Mouse (Mus musculus): ENCODE data around the gene Vsnl1. TPM values are rescaled to one million over a fixed set of nuclear protein-coding genes. Genes with fewer than 3 reads are reported as not detected.

Gene Vsnl1
- polyA plus RNA-seq, 1 experiment = 0.08 TPM

DNA sequence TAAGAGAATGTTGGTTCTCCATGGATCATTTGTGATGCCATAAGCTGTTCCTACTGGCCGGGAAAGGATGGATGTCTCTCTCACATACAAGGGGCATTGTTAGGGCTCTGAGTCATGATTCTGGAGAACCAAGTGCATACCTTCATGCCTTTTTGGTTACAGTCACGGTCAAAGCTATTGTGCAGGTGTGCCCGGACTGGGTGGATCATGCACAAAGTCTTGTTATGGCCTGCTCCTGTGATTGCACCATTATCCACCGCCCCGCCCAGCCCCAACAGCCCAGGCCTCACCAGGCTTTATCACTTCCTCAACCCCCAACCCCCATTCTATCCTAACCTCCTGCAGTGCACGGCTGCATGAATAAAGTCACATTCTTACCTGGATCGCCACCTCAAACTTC is 47.3 kb downstream of the Vsnl1 start:
- H3K36me3 ChIP-seq (ENCODE audit: control insufficient read depth, insufficient read depth, low read length) = no peaks in the 10 kb centered on the region
- TF ChIP-seq POLR2A (IDR thresholded peaks at IDR 0.05; ENCODE audit: low read depth, low read length) (no peak), CTCF (conservative IDR thresholded peaks at IDR 0.05; ENCODE audit: insufficient read depth, insufficient read length, low read depth, low read length) (no peak)
- no peaks in the 10 kb centered on the region for H3K27me3 ChIP-seq (replicated peaks; ENCODE audit: control insufficient read depth, insufficient read depth, low read length)
- DNase-seq = no peak
- no peaks in the 10 kb centered on the region for H3K4me1 ChIP-seq (ENCODE audit: control insufficient read depth, insufficient read depth, low read length)
- H3K27ac ChIP-seq (ENCODE audit: insufficient read depth, low read depth, low read length) = no peak overlapping the region
- H3K4me3 ChIP-seq (ENCODE audit: insufficient read depth, low read depth, low read length) = no peak overlapping the region
- WGBS = 76% methylated on average over 7 of the region's 7 CpGs

DNA sequence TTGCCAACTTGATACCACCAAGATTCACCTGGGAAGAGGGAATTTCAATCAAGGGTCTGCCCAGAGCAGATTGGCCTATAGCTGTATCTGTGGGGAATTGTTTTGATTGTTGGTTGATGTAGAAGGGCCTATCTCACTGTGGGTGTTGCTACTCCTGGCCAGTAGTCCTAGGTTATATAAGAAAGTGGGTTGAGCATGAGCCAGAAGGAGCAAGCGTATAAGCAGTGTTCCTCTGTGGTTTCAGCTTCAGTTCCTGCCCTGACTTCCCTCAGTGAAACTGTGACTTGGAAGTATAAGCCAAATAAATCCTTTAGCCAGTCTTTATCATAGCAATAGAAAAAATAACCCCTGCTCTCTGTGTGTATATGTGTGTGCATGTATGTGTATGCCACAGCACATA is 51.7 kb downstream of the Vsnl1 start:
- 86% methylated on average over 1 of the region's 1 CpGs for WGBS
- Histone ChIP-seq H3K4me1 (ENCODE audit: control insufficient read depth, insufficient read depth, low read length) (no peaks in the 10 kb centered on the region), H3K4me3 (ENCODE audit: insufficient read depth, low read depth, low read length) (no peak overlapping the region)

DNA sequence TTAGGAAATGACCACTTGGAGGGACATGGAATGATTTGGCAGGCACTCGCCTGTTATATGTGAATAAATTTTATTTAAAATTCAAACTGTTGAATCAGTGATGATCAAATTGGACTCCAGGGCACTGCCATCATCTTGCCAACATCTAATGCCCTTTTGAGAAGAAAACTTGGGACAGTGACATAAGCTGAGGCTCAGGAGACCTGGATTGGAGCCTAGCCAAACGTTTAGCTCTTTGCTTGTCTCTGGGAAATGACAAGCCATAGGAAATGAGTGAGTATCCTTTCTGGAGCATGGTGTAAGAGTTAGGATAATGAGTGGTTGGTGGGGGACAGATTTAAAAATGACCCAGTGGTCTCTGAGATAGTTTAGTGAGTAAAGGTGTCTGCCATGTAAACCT is 57.0 kb downstream of the Vsnl1 start:
- Histone ChIP-seq H3K36me3 (ENCODE audit: control insufficient read depth, insufficient read depth, low read length) (no peaks in the 10 kb centered on the region), H3K27ac (ENCODE audit: insufficient read depth, low read depth, low read length) (no peak overlapping the region), H3K4me1 (ENCODE audit: control insufficient read depth, insufficient read depth, low read length) (no peaks in the 10 kb centered on the region), H3K4me3 (ENCODE audit: insufficient read depth, low read depth, low read length) (no peak overlapping the region), H3K27me3 (replicated peaks; ENCODE audit: control insufficient read depth, insufficient read depth, low read length) (no peaks in the 10 kb centered on the region; the same call in 1 of the 2 replicates)
- TF ChIP-seq POLR2A (IDR thresholded peaks at IDR 0.05; ENCODE audit: low read depth, low read length) = no peak
- TF ChIP-seq CTCF (conservative IDR thresholded peaks at IDR 0.05; ENCODE audit: insufficient read depth, insufficient read length, low read depth, low read length) = no peak
- WGBS = 69% methylated on average over 2 of the region's 2 CpGs
- no peak for DNase-seq

More for the DNA sequence above, 51.7 kb downstream of the Vsnl1 start:
- no peaks in the 10 kb centered on the region; the same call in 1 of the 2 replicates for H3K27me3 ChIP-seq (replicated peaks; ENCODE audit: control insufficient read depth, insufficient read depth, low read length)
- no peaks in the 10 kb centered on the region for H3K36me3 ChIP-seq (ENCODE audit: control insufficient read depth, insufficient read depth, low read length)
- no peak overlapping the region for H3K27ac ChIP-seq (ENCODE audit: insufficient read depth, low read depth, low read length)
- no peak for DNase-seq
- TF ChIP-seq POLR2A (IDR thresholded peaks at IDR 0.05; ENCODE audit: low read depth, low read length) = no peak
- TF ChIP-seq CTCF (conservative IDR thresholded peaks at IDR 0.05; ENCODE audit: insufficient read depth, insufficient read length, low read depth, low read length) = no peak

DNA sequence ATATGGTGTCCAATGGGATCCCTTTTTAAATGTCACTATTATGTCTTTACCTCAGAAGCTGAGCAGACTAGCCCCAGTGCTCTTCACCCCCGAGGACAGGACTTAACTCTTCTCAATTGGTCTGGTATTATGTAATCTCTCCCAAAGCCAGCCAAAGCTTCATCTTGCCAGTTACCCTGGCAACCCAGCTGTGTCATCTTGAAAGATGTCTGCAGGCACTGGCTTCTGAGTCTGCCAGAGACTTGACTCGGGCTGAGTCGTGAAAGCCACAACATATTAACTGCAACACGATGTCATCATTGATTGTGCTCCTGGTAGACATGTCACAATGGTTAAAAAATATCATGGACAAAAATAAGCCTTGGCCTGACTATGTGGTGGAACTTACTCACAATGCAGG is 66.4 kb downstream of the Vsnl1 start:
- DNase-seq = no peak
- H3K27me3 ChIP-seq (replicated peaks; ENCODE audit: control insufficient read depth, insufficient read depth, low read length) = no peaks in the 10 kb centered on the region
- TF ChIP-seq POLR2A (IDR thresholded peaks at IDR 0.05; ENCODE audit: low read depth, low read length) = no peak
- no peak for TF ChIP-seq CTCF (conservative IDR thresholded peaks at IDR 0.05; ENCODE audit: insufficient read depth, insufficient read length, low read depth, low read length)
- no peak overlapping the region for H3K4me3 ChIP-seq (ENCODE audit: insufficient read depth, low read depth, low read length)
- 64% methylated on average over 4 of the region's 4 CpGs for WGBS
- no peak overlapping the region for H3K27ac ChIP-seq (ENCODE audit: insufficient read depth, low read depth, low read length)
- H3K4me1 ChIP-seq (ENCODE audit: control insufficient read depth, insufficient read depth, low read length) = no peaks in the 10 kb centered on the region
- H3K36me3 ChIP-seq (ENCODE audit: control insufficient read depth, insufficient read depth, low read length) = no peaks in the 10 kb centered on the region

DNA sequence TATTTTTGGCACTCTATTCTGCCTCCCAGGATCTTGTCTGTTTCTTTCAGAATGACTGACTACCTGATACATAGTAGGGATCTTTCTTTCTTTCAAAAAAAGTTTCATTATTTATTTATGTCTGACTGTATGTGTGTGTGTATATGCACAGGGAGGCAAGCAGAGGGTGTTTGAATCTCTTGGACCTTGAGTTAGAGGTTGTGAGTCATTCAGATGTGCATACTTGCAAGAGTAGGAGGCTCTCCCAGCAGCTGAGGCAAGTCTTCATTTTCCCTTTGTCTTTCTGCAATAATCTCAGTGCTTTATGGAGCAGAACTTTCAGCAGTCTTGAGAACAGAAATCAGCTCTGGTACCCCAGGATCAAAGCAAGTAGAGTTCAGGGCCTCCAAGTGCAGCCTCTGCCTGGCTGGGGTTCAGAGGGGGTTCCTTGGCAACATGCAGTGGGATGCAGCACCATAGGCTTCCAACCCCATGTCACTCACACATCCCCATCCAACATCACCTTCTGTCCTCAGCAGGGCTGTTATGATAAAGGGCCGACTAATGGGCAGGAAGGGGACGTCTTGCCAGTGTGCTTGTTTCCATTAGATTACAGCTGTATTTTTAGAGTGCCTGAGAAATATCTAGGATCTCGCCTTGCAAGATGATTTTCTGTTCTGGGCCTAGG is 69.2 kb downstream of the Vsnl1 start:
- TF ChIP-seq POLR2A (IDR thresholded peaks at IDR 0.05; ENCODE audit: low read depth, low read length) (no peak), CTCF (conservative IDR thresholded peaks at IDR 0.05; ENCODE audit: insufficient read depth, insufficient read length, low read depth, low read length) (no peak)
- no peaks in the 10 kb centered on the region for H3K27me3 ChIP-seq (replicated peaks; ENCODE audit: control insufficient read depth, insufficient read depth, low read length)
- 39% methylated on average over 3 of the region's 3 CpGs for WGBS
- no peak for DNase-seq
- H3K4me1 ChIP-seq (ENCODE audit: control insufficient read depth, insufficient read depth, low read length) = no peaks in the 10 kb centered on the region
- no peaks in the 10 kb centered on the region for H3K36me3 ChIP-seq (ENCODE audit: control insufficient read depth, insufficient read depth, low read length)
- H3K4me3 ChIP-seq (ENCODE audit: insufficient read depth, low read depth, low read length) = no peak overlapping the region
- no peak overlapping the region for H3K27ac ChIP-seq (ENCODE audit: insufficient read depth, low read depth, low read length)

DNA sequence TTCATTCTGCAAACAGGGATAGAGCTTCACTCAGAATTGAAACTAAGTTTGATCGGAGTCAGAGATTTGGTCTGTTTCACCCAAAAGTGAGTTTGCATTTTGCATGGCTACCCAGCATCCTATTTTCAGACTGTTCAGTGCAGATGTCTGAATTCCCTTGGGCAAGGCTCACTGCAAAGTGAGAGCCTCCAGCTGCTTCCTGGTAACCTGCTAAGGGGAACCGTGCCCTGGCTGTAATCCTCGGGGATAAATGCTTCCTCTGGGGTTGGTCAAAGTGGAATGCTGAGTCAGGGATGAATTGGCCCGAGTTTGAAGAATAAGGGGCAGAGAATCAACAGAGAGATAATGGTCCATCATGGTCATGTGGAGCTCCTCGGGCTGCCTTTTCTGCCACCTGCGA is 71.5 kb downstream of the Vsnl1 start:
- H3K4me1 ChIP-seq (ENCODE audit: control insufficient read depth, insufficient read depth, low read length) = no peaks in the 10 kb centered on the region
- no peak for TF ChIP-seq POLR2A (IDR thresholded peaks at IDR 0.05; ENCODE audit: low read depth, low read length)
- no peak for TF ChIP-seq CTCF (conservative IDR thresholded peaks at IDR 0.05; ENCODE audit: insufficient read depth, insufficient read length, low read depth, low read length)
- H3K4me3 ChIP-seq (ENCODE audit: insufficient read depth, low read depth, low read length) = no peak overlapping the region
- H3K36me3 ChIP-seq (ENCODE audit: control insufficient read depth, insufficient read depth, low read length) = no peaks in the 10 kb centered on the region
- DNase-seq = no peak
- no peak overlapping the region for H3K27ac ChIP-seq (ENCODE audit: insufficient read depth, low read depth, low read length)
- no peaks in the 10 kb centered on the region for H3K27me3 ChIP-seq (replicated peaks; ENCODE audit: control insufficient read depth, insufficient read depth, low read length)
- 56% methylated on average over 6 of the region's 6 CpGs for WGBS

DNA sequence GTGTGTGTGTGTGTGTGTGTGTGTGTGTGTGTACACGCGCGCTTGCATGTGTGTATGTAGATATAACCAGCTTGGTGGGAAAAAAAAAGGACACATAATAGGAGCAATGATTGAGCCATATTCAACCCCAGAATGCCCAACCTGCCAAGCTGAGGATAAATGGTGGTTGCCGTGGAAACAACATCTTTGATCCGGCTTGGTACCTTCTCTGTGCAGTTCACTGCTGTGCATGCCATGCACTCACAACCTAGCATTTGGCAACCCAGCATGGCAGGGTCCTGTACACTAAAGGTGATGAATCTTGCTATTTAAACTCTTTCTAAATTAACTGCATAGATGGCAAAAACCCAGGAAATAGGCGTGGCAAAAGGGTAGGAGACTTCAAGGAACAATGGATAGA is 74.0 kb downstream of the Vsnl1 start:
- Histone ChIP-seq H3K27me3 (replicated peaks; ENCODE audit: control insufficient read depth, insufficient read depth, low read length) (no peaks in the 10 kb centered on the region), H3K4me3 (ENCODE audit: insufficient read depth, low read depth, low read length) (no peak overlapping the region), H3K27ac (ENCODE audit: insufficient read depth, low read depth, low read length) (no peak overlapping the region), H3K4me1 (ENCODE audit: control insufficient read depth, insufficient read depth, low read length) (no peaks in the 10 kb centered on the region), H3K36me3 (ENCODE audit: control insufficient read depth, insufficient read depth, low read length) (no peaks in the 10 kb centered on the region)
- WGBS = 94% methylated on average over 6 of the region's 6 CpGs
- no peak for DNase-seq
- TF ChIP-seq CTCF (conservative IDR thresholded peaks at IDR 0.05; ENCODE audit: insufficient read depth, insufficient read length, low read depth, low read length) (no peak), POLR2A (IDR thresholded peaks at IDR 0.05; ENCODE audit: low read depth, low read length) (no peak)
